Mouse (Mus musculus) liver, postnatal 0 days (tissue): ENCODE results near the gene Inpp4b.

Experiments used
- CTCF ChIP-seq: sonication (generic); IDR thresholded peaks from 2 replicates; pipeline ENCODE4 v1.5.1; 2016; ENCODE audit warnings: antibody characterized with exemption, low read depth
- EP300 ChIP-seq: IDR thresholded peaks from 2 replicates; pipeline ENCODE4 v1.6.1; 2016; ENCODE audit warnings: antibody characterized with exemption, low read depth, mild to moderate bottlenecking

- TF ChIP-seq EP300 (no peak), CTCF (no peak)
These were observed 239.6 kb downstream of the Inpp4b start for GRCm38 (mm10) chr8:81581817-81582437.
